Mouse (Mus musculus) testis, adult 2 months (tissue): ENCODE results near the gene Cx3cr1. TPM values are rescaled to one million over a fixed set of nuclear protein-coding genes. Genes with fewer than 3 reads are reported as not detected.

Experiments
- H3K27ac ChIP-seq: fragments of 200-500 bp; 2 replicates; pipeline ENCODE4 v1.5.1; 2012; ENCODE audit warnings: low read depth, low read length; ENCODE audit not compliant: control insufficient read depth, insufficient read depth
- H3K27me3 ChIP-seq: fragments of 200-500 bp; 2 replicates; pipeline ENCODE4 v1.6.1; 2012; ENCODE audit warnings: mild to moderate bottlenecking, low read length, moderate library complexity; ENCODE audit not compliant: control insufficient read depth, insufficient read depth
- H3K36me3 ChIP-seq: fragments of 200-500 bp; 2 replicates; pipeline ENCODE4 v1.6.1; 2012; ENCODE audit warnings: mild to moderate bottlenecking, low read length; ENCODE audit not compliant: control insufficient read depth, insufficient read depth
- H3K4me1 ChIP-seq: fragments of 200-500 bp; 2 replicates; pipeline ENCODE4 v1.6.1; 2012; ENCODE audit warnings: low read length; ENCODE audit not compliant: control insufficient read depth, insufficient read depth
- H3K4me3 ChIP-seq: fragments of 200-500 bp; 2 replicates; pipeline ENCODE4 v1.5.1; 2012; ENCODE audit warnings: low read depth, mild to moderate bottlenecking, low read length, moderate library complexity, mixed read lengths; ENCODE audit not compliant: control insufficient read depth
- CTCF ChIP-seq: fragments of 200-500 bp; IDR thresholded peaks from 2 replicates; pipeline ENCODE4 v1.5.1; 2012; ENCODE audit warnings: low read depth, mild to moderate bottlenecking, inconsistent platforms, low read length, moderate library complexity; ENCODE audit not compliant: control insufficient read depth, insufficient read depth, insufficient replicate concordance
- POLR2A ChIP-seq: fragments of 200-500 bp; IDR thresholded peaks from 2 replicates; pipeline ENCODE4 v1.6.1; 2012; ENCODE audit warnings: low read depth, mild to moderate bottlenecking, inconsistent platforms, low read length, moderate library complexity; ENCODE audit not compliant: control insufficient read depth
- polyA plus RNA-seq: library from polyadenylated mRNA; depleted of rRNA; stranded (reverse); fragments of >200 nt; gene quantifications from 2 replicates; pipeline ENCODE4 v1.2.3, GENCODE M21; 2012

Cx3cr1 gene
- polyA plus RNA-seq, 1 experiment: 2.7 TPM

DNA sequence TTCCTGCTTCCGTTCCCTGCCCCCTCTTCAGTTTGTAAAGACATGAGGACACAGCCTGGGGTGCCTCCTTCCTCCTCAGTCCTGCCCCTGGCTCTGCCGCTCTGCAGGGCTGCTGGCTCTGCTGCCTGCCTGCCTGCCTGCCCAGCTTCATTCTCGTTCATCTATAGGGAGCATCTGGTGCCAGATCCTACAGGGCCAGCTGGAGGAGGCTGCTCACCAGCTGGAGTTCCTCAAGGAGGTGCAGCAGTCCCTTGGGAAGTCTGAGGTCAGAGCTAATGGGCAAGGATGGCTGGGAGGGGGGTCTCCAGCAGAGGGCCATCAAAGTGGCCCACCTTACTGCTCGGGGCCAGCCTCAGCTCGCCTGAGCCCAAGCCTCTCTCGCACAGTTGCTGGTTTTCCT, 119.2 kb downstream of the Cx3cr1 start:
- Histone ChIP-seq H3K27me3 (no peaks in the 10 kb centered on the region), H3K27ac (no peak overlapping the region), H3K4me3 (no peak overlapping the region), H3K4me1 (no peaks in the 10 kb centered on the region), H3K36me3 (peaks cover 3% of the 10 kb centered on the region; the same call in 1 of the 2 replicates)
- TF ChIP-seq CTCF (no peak), POLR2A (no peak)

DNA sequence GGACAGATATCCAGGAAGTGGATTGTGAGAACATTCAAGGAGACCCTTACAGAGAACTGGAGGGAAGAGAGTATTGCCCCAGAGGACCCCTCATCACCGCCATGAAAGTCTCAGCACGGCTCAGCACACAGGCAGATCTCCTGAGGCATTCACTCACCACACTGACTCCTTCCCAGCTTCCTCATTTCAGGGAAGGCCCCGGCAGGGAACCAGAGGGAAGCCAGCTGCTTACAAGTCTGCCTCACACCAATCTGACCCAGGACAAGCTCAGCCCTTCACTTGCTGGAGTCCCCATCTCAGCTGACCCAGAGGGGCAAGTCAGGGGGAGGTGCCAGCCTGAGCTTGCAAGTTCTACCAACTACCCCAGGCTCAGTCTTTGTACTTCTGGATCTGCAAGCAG, 120.9 kb downstream of the Cx3cr1 start:
- no peak overlapping the region for H3K4me3 ChIP-seq
- peaks cover 2% of the 10 kb centered on the region; the same call in 1 of the 2 replicates for H3K36me3 ChIP-seq
- H3K27me3 ChIP-seq: no peaks in the 10 kb centered on the region
- no peaks in the 10 kb centered on the region for H3K4me1 ChIP-seq
- TF ChIP-seq CTCF (no peak), POLR2A (no peak)
- no peak overlapping the region for H3K27ac ChIP-seq

DNA sequence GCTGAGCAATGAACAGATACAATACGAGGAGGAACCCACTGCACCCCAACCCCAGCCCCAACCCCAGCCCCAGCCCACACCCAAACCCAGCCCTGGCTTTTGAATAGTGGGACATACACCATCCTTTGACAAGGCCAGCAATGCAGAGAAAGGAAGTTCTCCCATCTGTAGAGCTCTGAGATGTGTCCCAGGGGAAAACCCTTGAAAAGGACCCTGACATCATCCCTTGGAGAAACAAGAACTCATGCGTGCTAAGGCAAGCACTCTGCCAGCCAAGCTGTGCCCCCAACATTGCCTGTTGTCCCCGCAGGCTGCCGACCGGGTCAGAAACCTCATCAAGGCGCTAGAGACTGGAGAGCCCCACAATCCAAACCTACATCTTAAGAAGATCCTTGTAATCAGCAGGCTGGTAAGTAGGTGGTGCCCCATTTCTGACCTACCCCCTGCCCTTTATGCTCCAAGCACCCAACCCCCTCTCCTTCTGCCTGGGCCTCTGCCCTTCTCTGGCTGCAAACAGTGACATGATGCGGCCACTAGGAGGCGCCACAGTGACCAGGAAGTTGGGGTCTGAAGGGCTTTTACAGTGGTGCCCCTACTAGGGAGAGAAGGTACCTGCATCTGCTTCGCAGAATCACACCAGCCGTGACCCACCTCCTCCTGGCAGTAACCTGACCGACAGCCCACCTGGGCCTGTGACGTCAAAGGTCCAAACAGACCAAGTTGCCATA, 124.3 kb downstream of the Cx3cr1 start:
- H3K27me3 ChIP-seq: no peaks in the 10 kb centered on the region
- no peak overlapping the region for H3K4me3 ChIP-seq
- no peaks in the 10 kb centered on the region for H3K4me1 ChIP-seq
- H3K27ac ChIP-seq: no peak overlapping the region
- TF ChIP-seq POLR2A (no peak), CTCF (peak; percentile 79)
- H3K36me3 ChIP-seq: peaks cover 2% of the 10 kb centered on the region; the same call in 1 of the 2 replicates

DNA sequence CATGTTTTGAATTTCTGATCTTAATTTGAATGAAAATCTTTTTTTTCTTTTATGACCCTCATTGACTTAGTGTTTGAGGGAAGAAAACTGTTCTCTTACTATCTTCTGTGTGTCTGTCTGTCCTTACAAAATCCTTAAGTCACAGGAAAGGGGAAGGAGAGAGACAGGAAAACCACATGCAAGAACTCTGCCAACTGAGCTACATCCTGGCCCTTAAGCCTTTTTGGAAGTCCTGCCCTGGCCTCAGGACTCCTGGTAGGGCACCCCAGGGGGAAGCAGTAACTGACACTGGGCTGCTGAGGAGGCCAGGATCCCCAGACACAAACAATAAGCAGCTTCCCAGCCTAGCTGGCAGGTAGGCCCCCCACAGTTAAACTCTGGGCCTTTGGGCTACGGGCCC, 126.4 kb downstream of the Cx3cr1 start:
- H3K4me3 ChIP-seq: no peak overlapping the region
- peaks cover 2% of the 10 kb centered on the region; the same call in 1 of the 2 replicates for H3K36me3 ChIP-seq
- TF ChIP-seq CTCF (no peak), POLR2A (no peak)
- no peak overlapping the region for H3K27ac ChIP-seq
- no peaks in the 10 kb centered on the region for H3K27me3 ChIP-seq
- no peaks in the 10 kb centered on the region for H3K4me1 ChIP-seq

DNA sequence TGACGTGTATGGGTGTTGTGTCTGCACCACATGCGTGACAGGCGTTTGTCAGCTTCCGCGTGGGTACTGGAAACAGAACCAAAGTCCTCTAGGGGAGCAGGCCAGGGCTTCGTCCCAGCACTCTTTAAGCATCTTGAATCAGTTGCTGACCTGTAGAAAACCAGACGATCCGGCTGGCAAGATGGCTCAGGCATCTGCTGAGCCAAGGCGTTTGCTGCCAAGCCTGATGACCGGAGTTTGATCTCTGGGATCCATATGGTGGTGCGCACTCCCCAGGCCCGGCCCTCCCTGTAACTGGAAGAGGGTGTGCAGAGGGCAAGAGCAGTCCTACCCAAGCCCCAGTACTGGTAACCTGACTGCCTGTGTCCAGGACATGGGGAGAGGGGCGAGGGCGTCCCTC, 127.8 kb downstream of the Cx3cr1 start:
- peaks cover 3% of the 10 kb centered on the region for H3K4me1 ChIP-seq
- TF ChIP-seq CTCF (no peak), POLR2A (no peak)
- no peak overlapping the region for H3K27ac ChIP-seq
- peaks cover 2% of the 10 kb centered on the region; the same call in 1 of the 2 replicates for H3K36me3 ChIP-seq
- no peaks in the 10 kb centered on the region for H3K27me3 ChIP-seq
- H3K4me3 ChIP-seq: no peak overlapping the region

DNA sequence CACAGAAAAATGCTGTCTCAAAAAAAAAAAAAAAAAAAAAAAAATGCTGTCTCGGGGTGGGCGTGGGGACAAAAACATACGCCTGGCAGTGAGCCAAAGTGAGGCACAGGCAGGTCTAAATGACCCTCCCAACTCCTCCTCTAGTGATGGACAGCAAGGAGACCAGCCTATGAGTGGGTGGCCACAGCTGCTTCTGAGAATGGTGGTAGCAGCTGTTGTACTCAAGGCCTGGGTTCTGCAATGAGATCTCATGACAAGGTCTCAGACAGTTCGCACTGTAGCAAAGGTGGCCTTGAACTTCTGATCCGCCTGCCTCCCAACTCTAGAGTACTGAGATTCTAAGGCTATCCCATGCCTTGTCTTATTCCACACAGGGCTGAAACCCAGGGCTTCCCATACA, 128.3 kb downstream of the Cx3cr1 start:
- peaks cover 2% of the 10 kb centered on the region; the same call in 1 of the 2 replicates for H3K36me3 ChIP-seq
- no peaks in the 10 kb centered on the region for H3K27me3 ChIP-seq
- H3K4me3 ChIP-seq: no peak overlapping the region
- peaks cover 4% of the 10 kb centered on the region for H3K4me1 ChIP-seq
- no peak overlapping the region for H3K27ac ChIP-seq
- no peak for TF ChIP-seq CTCF
- no peak for TF ChIP-seq POLR2A

DNA sequence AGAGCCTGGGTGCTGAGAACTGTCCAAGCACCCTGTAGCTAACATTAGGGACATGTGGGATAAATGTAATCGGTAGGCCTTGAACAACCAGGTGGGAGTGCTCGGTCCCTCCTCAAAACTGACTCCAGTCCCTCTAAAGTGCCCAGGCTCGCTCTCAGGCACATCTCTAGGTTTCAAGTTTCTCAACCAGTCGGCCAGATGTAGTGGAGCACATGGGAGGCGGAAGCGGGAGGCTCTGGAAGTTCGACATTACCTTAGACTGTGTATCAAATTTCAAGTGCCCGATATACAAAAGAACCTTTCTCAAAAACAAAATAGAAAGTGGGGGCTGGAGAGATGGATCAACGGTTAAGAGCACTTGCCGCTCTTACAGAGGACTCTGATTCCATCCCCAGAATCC, 130.0 kb downstream of the Cx3cr1 start:
- TF ChIP-seq POLR2A (no peak), CTCF (no peak)
- Histone ChIP-seq H3K27ac (no peak overlapping the region), H3K27me3 (no peaks in the 10 kb centered on the region), H3K36me3 (no peaks in the 10 kb centered on the region), H3K4me1 (peaks cover 7% of the 10 kb centered on the region), H3K4me3 (no peak overlapping the region)

DNA sequence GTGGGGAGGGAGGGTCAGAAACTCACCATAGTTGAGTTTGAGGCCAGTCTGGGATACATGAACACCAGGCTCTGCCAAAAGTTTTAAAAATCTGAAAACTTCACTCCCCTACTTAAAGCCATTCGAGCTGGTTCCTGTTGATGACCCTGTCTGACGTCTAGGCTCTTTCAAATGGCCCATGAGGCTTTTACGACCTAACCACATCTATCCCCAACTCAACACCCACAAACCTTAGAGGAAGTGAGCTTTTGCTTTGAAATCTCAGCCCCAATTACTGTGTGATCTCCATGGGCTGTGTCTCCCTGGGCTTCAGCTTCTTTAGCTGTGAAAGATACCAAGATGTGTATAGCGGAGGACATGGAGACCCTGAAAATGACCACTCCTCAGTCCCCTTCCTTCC, 131.2 kb downstream of the Cx3cr1 start:
- peak overlapping the region; percentile 92 for H3K4me3 ChIP-seq
- TF ChIP-seq CTCF (no peak), POLR2A (no peak)
- no peak overlapping the region for H3K27ac ChIP-seq
- peaks cover 7% of the 10 kb centered on the region for H3K4me1 ChIP-seq
- H3K27me3 ChIP-seq: no peaks in the 10 kb centered on the region
- no peaks in the 10 kb centered on the region for H3K36me3 ChIP-seq
